Mouse (Mus musculus) cerebral cortex, adult 2 months (tissue): ENCODE data around the gene Foxk1.

ENCODE experiments used
- whole genome bisulfite sequencing: fragments of 180-500 bp; shearing (Covaris S2); methylation state at CpG from one replicate; pipeline ENCODE4 v1.1.7; 2018; 5-methylcytosine and 5-hydroxymethylcytosine counted together

Foxk1 gene

GRCm38 (mm10) chr5:142477346-142477745 is 76.0 kb downstream of the Foxk1 start:
- WGBS: 63% methylated on average over 12 of the region's 12 CpGs

- 73% methylated on average over 5 of the region's 5 CpGs for WGBS
These were observed 76.7 kb downstream of the Foxk1 start for GRCm38 (mm10) chr5:142477866-142478615.

- whole genome bisulfite sequencing: 28% methylated on average over 17 of the region's 17 CpGs
These were observed 77.6 kb downstream of the Foxk1 start for GRCm38 (mm10) chr5:142478829-142479435.

- WGBS: 57% methylated on average over 2 of the region's 2 CpGs
These were observed 81.2 kb downstream of the Foxk1 start for GRCm38 (mm10) chr5:142482512-142482911.

- 90% methylated on average over 5 of the region's 5 CpGs for WGBS
These were observed 82.3 kb downstream of the Foxk1 start for GRCm38 (mm10) chr5:142483581-142483980.

DNA sequence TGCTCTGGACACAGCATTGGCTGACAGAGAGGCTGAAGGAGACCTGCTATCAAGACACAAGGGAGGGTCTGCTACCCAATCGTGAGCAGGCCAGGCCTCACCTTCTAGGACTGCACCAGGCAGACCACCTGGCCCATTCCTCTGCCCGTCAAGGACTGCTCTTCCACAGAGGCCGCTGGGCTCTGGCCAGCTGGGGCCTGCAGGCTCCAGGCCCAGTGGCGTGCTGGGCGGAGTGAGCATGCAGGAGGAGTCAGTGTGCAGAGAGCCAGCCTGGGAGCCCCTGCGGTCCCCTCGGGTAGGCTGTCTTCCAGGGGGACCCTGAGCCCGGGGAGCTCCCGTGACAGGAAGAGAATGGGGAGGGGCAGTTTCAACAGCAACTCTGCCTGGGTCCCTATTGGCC is 85.4 kb downstream of the Foxk1 start:
- 77% methylated on average over 9 of the region's 9 CpGs for WGBS

- 77% methylated on average over 9 of the region's 9 CpGs for WGBS
These were observed 88.8 kb downstream of the Foxk1 start for GRCm38 (mm10) chr5:142489955-142490707.

GRCm38 (mm10) chr5:142493307-142493706 is 92.0 kb downstream of the Foxk1 start:
- WGBS: 83% methylated on average over 3 of the region's 3 CpGs

DNA sequence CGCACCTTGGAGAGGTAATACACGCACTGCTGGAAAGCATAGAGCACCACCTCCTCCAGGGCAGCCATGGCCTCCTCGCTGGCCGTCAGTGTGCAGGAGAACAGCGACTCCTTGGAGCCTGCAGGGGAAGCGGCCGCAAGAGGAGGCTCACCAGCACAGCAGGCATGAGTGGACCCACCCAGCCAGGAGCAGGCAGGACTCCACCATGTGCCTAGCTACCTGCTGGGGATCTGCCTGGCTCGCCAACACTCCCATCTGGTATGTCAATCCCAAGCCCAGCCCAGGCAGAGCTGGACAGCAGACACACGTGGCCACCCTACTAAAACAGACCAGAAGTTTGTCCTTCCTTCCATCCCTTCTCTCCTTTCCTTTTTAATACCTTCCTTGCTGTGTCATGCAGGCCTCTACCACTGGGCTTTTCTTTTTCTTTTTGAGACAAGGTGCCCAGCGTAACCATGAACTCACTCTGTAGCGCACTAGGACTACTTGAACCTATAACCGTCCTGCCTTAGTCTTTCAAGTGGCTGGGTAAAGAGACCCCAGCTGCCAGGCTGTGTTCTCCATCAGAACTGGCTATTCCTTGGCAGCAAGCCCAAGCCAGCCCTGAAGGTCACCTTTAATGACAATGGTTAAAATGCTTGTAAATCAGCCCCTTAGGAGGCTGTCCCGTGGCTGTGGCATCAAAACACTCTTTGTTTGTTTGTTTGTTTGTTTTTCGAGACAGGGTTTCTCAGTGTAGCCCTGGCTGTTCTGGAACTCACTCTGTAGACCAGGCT is 94.2 kb downstream of the Foxk1 start:
- 77% methylated on average over 14 of the region's 14 CpGs for WGBS

- WGBS: 53% methylated on average over 3 of the region's 3 CpGs
These were observed 97.7 kb downstream of the Foxk1 start for GRCm38 (mm10) chr5:142498964-142499363.

DNA sequence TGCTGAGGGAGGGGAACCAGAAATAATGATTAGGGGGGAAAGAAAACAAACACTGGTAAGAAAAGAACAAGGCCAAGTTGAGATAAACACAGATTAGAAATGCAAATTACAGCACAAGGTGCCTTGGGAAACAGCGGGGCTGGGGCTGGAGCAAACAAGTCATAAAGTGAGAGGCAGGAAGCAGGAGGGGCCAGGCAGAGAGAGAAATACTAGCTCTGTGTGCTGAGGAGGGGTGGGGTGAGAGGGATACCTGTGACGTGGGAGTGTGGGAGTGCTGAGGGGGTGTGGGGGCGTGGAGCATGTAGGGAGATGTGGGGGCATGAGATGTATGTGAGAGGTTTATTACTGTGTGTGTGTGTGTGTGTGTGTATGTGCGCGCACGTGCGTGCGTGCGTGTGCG is 99.6 kb downstream of the Foxk1 start:
- 80% methylated on average over 10 of the region's 10 CpGs for WGBS

DNA sequence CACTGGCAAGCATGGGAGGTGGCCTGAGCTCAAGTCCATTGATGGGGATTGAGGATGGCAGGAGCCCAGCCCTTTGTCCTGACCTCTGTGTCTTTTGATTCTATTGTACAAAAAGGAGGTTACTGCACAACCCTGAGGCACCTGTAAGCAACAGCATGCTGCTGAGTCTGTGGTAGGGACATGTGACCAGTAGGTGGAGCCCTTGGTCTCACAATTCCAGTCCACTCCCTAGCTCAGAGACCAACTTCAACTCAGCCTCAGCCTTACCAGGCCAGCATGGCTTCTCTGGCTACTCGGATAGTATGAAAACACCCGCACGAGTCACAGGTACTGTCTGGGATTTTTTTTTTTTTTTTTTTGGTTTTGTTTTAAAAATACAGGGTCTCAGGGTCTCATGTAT is 101.1 kb downstream of the Foxk1 start:
- 3% methylated on average over 3 of the region's 3 CpGs for WGBS

- 44% methylated on average over 3 of the region's 3 CpGs for WGBS
These were observed 102.9 kb downstream of the Foxk1 start for GRCm38 (mm10) chr5:142504175-142504574.

GRCm38 (mm10) chr5:142505695-142506423 is 104.6 kb downstream of the Foxk1 start:
- 69% methylated on average over 3 of the region's 3 CpGs for WGBS

- WGBS: 37% methylated on average over 15 of the region's 15 CpGs
These were observed 108.1 kb downstream of the Foxk1 start for GRCm38 (mm10) chr5:142509141-142510060.

DNA sequence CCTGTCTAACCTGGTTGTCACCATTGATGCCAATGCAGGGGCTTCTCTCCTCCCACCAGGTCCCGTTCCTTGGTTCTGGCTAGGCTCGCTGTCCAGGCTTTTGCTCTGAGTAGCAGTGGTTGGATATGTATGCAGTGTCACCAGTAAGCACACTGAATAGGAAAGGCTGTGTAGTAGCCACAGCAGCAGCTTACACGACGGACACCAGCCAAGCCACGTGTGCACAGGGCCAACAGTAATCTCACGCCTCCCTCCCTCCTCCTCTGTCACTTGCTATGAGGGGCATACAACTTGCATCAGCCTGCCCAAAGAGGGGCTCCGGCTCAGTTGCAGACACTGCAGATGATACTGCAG is 108.7 kb downstream of the Foxk1 start:
- 73% methylated on average over 7 of the region's 7 CpGs for WGBS
